Mouse (Mus musculus): ENCODE data around the gene Prss32. TPM values are rescaled to one million over a fixed set of nuclear protein-coding genes. Genes with fewer than 3 reads are reported as not detected.
A peak's percentile ranks its signal among the peaks of the same experiment; 100 is the strongest.

Gene Prss32
- not detected in 2 replicates for polyA plus RNA-seq (2014; fragmentation: Nextera tagmentation; extraction: Ambion mirVana)

- H3K4me3 ChIP-seq (ENCODE audit: low read depth, low read length) = no peak within 1 kb of the TSS
- H3K36me3 ChIP-seq (ENCODE audit: control insufficient read depth, insufficient read depth, low read length) = no peaks in the 10 kb centered on the region
Measured at GRCm38 (mm10) chr17:23843812-23844273, at the start of gene Prss32, which contains the start of gene Prss41. Prss32 (plus strand) TSS chr17:23843855. Prss41 (minus strand) TSS chr17:23844172.

GRCm38 (mm10) chr17:23795323-23795722 is 48.3 kb upstream of the Prss32 start:
- no peak overlapping the region for H3K4me2 ChIP-seq (ENCODE audit: low read depth, low read length)
- H3K36me3 ChIP-seq (ENCODE audit: control insufficient read depth, insufficient read depth, low read length) = no peaks in the 10 kb centered on the region
- no peaks in the 10 kb centered on the region for H3K27me3 ChIP-seq (ENCODE audit: control insufficient read depth, insufficient read depth, low read length)
- no peaks in the 10 kb centered on the region for H3K9me3 ChIP-seq (ENCODE audit: control insufficient read depth, low read length)
- no peak overlapping the region for H3K27ac ChIP-seq (ENCODE audit: low read depth, low read length)
- no peak overlapping the region for H3K4me3 ChIP-seq (ENCODE audit: low read depth, low read length)
- WGBS = 95% methylated on average over 8 of the region's 8 CpGs
- peaks cover under 1% of the 10 kb centered on the region; the same call in 1 of the 2 replicates for H3K4me1 ChIP-seq (ENCODE audit: control insufficient read depth, insufficient read depth, low read length)
- no peak overlapping the region for H3K9ac ChIP-seq (replicated peaks; ENCODE audit: low read depth, low read length)
- ATAC-seq (ENCODE audit: low read depth) = no peak

More at GRCm38 (mm10) chr17:23843812-23844273, at the start of gene Prss32, which contains the start of gene Prss41:
- peak; percentile 55; the same call in 1 of the 2 replicates for ATAC-seq (ENCODE audit: low read depth)
- no peak within 1 kb of the TSS for H3K9ac ChIP-seq (replicated peaks; ENCODE audit: low read depth, low read length)
- no peaks in the 10 kb centered on the region for H3K4me1 ChIP-seq (ENCODE audit: control insufficient read depth, insufficient read depth, low read length)
- H3K27me3 ChIP-seq (ENCODE audit: control insufficient read depth, insufficient read depth, low read length) = no peaks in the 10 kb centered on the region
- WGBS = 14% methylated on average over 19 of the region's 19 CpGs
- H3K4me2 ChIP-seq (ENCODE audit: low read depth, low read length) = 0 out of 2 replicates have a peak within 1 kb of the TSS, but pooled peaks have one; percentile 7
- H3K9me3 ChIP-seq (ENCODE audit: control insufficient read depth, low read length) = no peaks in the 10 kb centered on the region
- H3K27ac ChIP-seq (ENCODE audit: low read depth, low read length) = no peak within 1 kb of the TSS

GRCm38 (mm10) chr17:23797316-23797715 is 46.3 kb upstream of the Prss32 start:
- no peaks in the 10 kb centered on the region for H3K27me3 ChIP-seq (ENCODE audit: control insufficient read depth, insufficient read depth, low read length)
- no peak overlapping the region for H3K27ac ChIP-seq (ENCODE audit: low read depth, low read length)
- WGBS = 88% methylated on average over 7 of the region's 7 CpGs
- no peak overlapping the region for H3K4me2 ChIP-seq (ENCODE audit: low read depth, low read length)
- H3K36me3 ChIP-seq (ENCODE audit: control insufficient read depth, insufficient read depth, low read length) = no peaks in the 10 kb centered on the region
- H3K9me3 ChIP-seq (ENCODE audit: control insufficient read depth, low read length) = no peaks in the 10 kb centered on the region
- H3K4me1 ChIP-seq (ENCODE audit: control insufficient read depth, insufficient read depth, low read length) = 0 out of 2 replicates have a peak, but pooled peaks cover 1% of the 10 kb centered on the region
- H3K9ac ChIP-seq (replicated peaks; ENCODE audit: low read depth, low read length) = no peak overlapping the region
- no peak overlapping the region for H3K4me3 ChIP-seq (ENCODE audit: low read depth, low read length)
- no peak for ATAC-seq (ENCODE audit: low read depth)

- Histone ChIP-seq H3K4me2 (ENCODE audit: low read depth, low read length) (no peak overlapping the region), H3K27me3 (ENCODE audit: control insufficient read depth, insufficient read depth, low read length) (no peaks in the 10 kb centered on the region), H3K36me3 (ENCODE audit: control insufficient read depth, insufficient read depth, low read length) (no peaks in the 10 kb centered on the region), H3K9me3 (ENCODE audit: control insufficient read depth, low read length) (no peaks in the 10 kb centered on the region), H3K4me1 (ENCODE audit: control insufficient read depth, insufficient read depth, low read length) (peaks cover 23% of the 10 kb centered on the region), H3K4me3 (ENCODE audit: low read depth, low read length) (no peak overlapping the region), H3K27ac (ENCODE audit: low read depth, low read length) (no peak overlapping the region), H3K9ac (replicated peaks; ENCODE audit: low read depth, low read length) (no peak overlapping the region)
- 93% methylated on average over 10 of the region's 10 CpGs for WGBS
- ATAC-seq (ENCODE audit: low read depth) = no peak
Measured at GRCm38 (mm10) chr17:23801627-23802026, 42.0 kb upstream of the Prss32 start.

GRCm38 (mm10) chr17:23802746-23803365 is 40.8 kb upstream of the Prss32 start:
- ATAC-seq (ENCODE audit: low read depth) = peak; percentile 98
- peak overlapping the region; percentile 99 for H3K27ac ChIP-seq (ENCODE audit: low read depth, low read length)
- peaks cover 28% of the 10 kb centered on the region for H3K4me1 ChIP-seq (ENCODE audit: control insufficient read depth, insufficient read depth, low read length)
- H3K36me3 ChIP-seq (ENCODE audit: control insufficient read depth, insufficient read depth, low read length) = no peaks in the 10 kb centered on the region
- H3K4me2 ChIP-seq (ENCODE audit: low read depth, low read length) = peak overlapping the region; percentile 60
- peak overlapping the region; percentile 92 for H3K9ac ChIP-seq (replicated peaks; ENCODE audit: low read depth, low read length)
- WGBS = under 1% methylated on average over 56 of the region's 60 CpGs
- no peaks in the 10 kb centered on the region for H3K9me3 ChIP-seq (ENCODE audit: control insufficient read depth, low read length)
- no peaks in the 10 kb centered on the region for H3K27me3 ChIP-seq (ENCODE audit: control insufficient read depth, insufficient read depth, low read length)
- peak overlapping the region; percentile 96 for H3K4me3 ChIP-seq (ENCODE audit: low read depth, low read length)

GRCm38 (mm10) chr17:23803366-23804041 is 40.2 kb upstream of the Prss32 start:
- Histone ChIP-seq H3K9ac (replicated peaks; ENCODE audit: low read depth, low read length) (peak overlapping the region; percentile 92), H3K27ac (ENCODE audit: low read depth, low read length) (peak overlapping the region; percentile 99), H3K4me1 (ENCODE audit: control insufficient read depth, insufficient read depth, low read length) (peaks cover 28% of the 10 kb centered on the region), H3K9me3 (ENCODE audit: control insufficient read depth, low read length) (no peaks in the 10 kb centered on the region), H3K36me3 (ENCODE audit: control insufficient read depth, insufficient read depth, low read length) (0 out of 2 replicates have a peak, but pooled peaks cover under 1% of the 10 kb centered on the region), H3K4me3 (ENCODE audit: low read depth, low read length) (peak overlapping the region; percentile 96), H3K4me2 (ENCODE audit: low read depth, low read length) (peak overlapping the region; percentile 96), H3K27me3 (ENCODE audit: control insufficient read depth, insufficient read depth, low read length) (no peaks in the 10 kb centered on the region)
- WGBS = under 1% methylated on average over 49 of the region's 83 CpGs
- ATAC-seq (ENCODE audit: low read depth) = peak; percentile 65

- WGBS = 7% methylated on average over 8 of the region's 8 CpGs
- peak overlapping the region; percentile 92 for H3K9ac ChIP-seq (replicated peaks; ENCODE audit: low read depth, low read length)
- H3K4me3 ChIP-seq (ENCODE audit: low read depth, low read length) = peak overlapping the region; percentile 96
- no peak for ATAC-seq (ENCODE audit: low read depth)
- no peaks in the 10 kb centered on the region for H3K9me3 ChIP-seq (ENCODE audit: control insufficient read depth, low read length)
- H3K36me3 ChIP-seq (ENCODE audit: control insufficient read depth, insufficient read depth, low read length) = peaks cover 11% of the 10 kb centered on the region; the same call in 1 of the 2 replicates
- H3K4me1 ChIP-seq (ENCODE audit: control insufficient read depth, insufficient read depth, low read length) = peaks cover 28% of the 10 kb centered on the region
- H3K27me3 ChIP-seq (ENCODE audit: control insufficient read depth, insufficient read depth, low read length) = no peaks in the 10 kb centered on the region
- H3K4me2 ChIP-seq (ENCODE audit: low read depth, low read length) = peak overlapping the region; percentile 96
- H3K27ac ChIP-seq (ENCODE audit: low read depth, low read length) = no peak overlapping the region
Measured at GRCm38 (mm10) chr17:23804426-23805085, 39.1 kb upstream of the Prss32 start.

- H3K9me3 ChIP-seq (ENCODE audit: control insufficient read depth, low read length) = no peaks in the 10 kb centered on the region
- no peak overlapping the region for H3K27ac ChIP-seq (ENCODE audit: low read depth, low read length)
- H3K4me3 ChIP-seq (ENCODE audit: low read depth, low read length) = no peak overlapping the region
- peak overlapping the region; percentile 9; the same call in 1 of the 2 replicates for H3K4me2 ChIP-seq (ENCODE audit: low read depth, low read length)
- no peak for ATAC-seq (ENCODE audit: low read depth)
- WGBS = 82% methylated on average over 25 of the region's 25 CpGs
- no peaks in the 10 kb centered on the region for H3K27me3 ChIP-seq (ENCODE audit: control insufficient read depth, insufficient read depth, low read length)
- no peak overlapping the region for H3K9ac ChIP-seq (replicated peaks; ENCODE audit: low read depth, low read length)
- peaks cover 28% of the 10 kb centered on the region for H3K4me1 ChIP-seq (ENCODE audit: control insufficient read depth, insufficient read depth, low read length)
- H3K36me3 ChIP-seq (ENCODE audit: control insufficient read depth, insufficient read depth, low read length) = peaks cover 33% of the 10 kb centered on the region
Measured at GRCm38 (mm10) chr17:23806867-23807266, 36.8 kb upstream of the Prss32 start.
